Mouse (Mus musculus) thymus, adult 2 months (tissue): Measurements from ENCODE around the gene Hoxa5.

Source experiments
- CTCF ChIP-seq: fragments of 200-500 bp; IDR thresholded peaks from 2 replicates; pipeline ENCODE4 v1.5.1; 2012; ENCODE audit warnings: mild to moderate bottlenecking, control low read depth, low read length, moderate library complexity, borderline replicate concordance; ENCODE audit not compliant: control insufficient read depth, poor library complexity, insufficient read depth; ENCODE audit errors: extremely low read depth
- POLR2A ChIP-seq: fragments of 200-500 bp; IDR thresholded peaks from 2 replicates; pipeline ENCODE4 v1.6.1; 2012; ENCODE audit warnings: mild to moderate bottlenecking, low read length, control low read depth, moderate library complexity; ENCODE audit not compliant: control insufficient read depth, poor library complexity, insufficient read depth; ENCODE audit errors: extremely low read depth

GRCm38 (mm10) chr6:52165441-52166370 lies 38.7 kb downstream of the Hoxa5 start:
- TF ChIP-seq CTCF (no peak), POLR2A (no peak)
